Mouse (Mus musculus): ENCODE results near the gene Hsd11b2.

DNA sequence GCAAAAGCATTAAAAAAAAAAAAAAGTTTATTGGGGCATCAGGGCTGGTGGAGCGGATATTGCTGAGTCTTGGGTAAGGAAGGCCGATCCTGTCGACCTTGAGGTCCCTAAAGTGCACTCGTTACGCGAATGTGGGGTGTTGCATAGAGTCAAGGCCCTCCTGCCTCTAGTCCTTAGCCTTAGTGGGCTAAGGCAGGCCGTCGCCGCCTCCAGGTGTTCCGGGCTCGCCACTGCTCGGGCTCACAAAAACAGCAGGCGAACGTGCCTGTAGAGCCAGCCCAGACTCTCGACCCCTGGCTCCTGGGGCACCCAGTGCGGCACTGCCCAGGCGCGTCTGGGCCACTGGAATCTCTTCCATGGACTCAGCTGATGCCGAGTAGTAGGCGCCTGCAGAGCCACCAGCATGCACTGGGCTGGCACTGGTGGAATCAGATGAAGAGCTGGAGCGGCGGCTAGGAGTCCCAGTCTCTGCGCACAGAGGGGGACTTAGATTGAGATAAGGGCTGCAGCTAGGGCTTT, 46.1 kb upstream of the Hsd11b2 start:
- TF ChIP-seq CTCF (IDR thresholded peaks at IDR 0.05; ENCODE audit: low read depth) (no peak), EP300 (optimal IDR thresholded peaks at IDR 0.05) (no peak)
